Mouse (Mus musculus): Measurements from ENCODE around the gene Zbtb43. TPM values are rescaled to one million over a fixed set of nuclear protein-coding genes. Genes with fewer than 3 reads are reported as not detected.
A peak's percentile ranks its signal among the peaks of the same experiment; 100 is the strongest.

The Zbtb43 gene
- polyA plus RNA-seq, 1 experiment from 2014 or later: 12.5 TPM

- peaks cover 4% of the 10 kb centered on the region; the same call in 1 of the 2 replicates for H3K36me3 ChIP-seq
- no peaks in the 10 kb centered on the region for H3K9me3 ChIP-seq
- 35% methylated on average over 7 of the region's 7 CpGs for WGBS
- peaks cover 12% of the 10 kb centered on the region; the same call in 1 of the 2 replicates for H3K4me1 ChIP-seq
- H3K27ac ChIP-seq: no peak overlapping the region
- no peaks in the 10 kb centered on the region for H3K27me3 ChIP-seq (ENCODE audit: insufficient read depth, poor library complexity, severe bottlenecking)
- peak; percentile 81 for DNase-seq (ENCODE audit: low spot score)
- no peak overlapping the region for H3K4me3 ChIP-seq
These were observed 66.1 kb downstream of the Zbtb43 start for GRCm38 (mm10) chr2:33402236-33402635.

GRCm38 (mm10) chr2:33401217-33401616 lies 67.1 kb downstream of the Zbtb43 start:
- Histone ChIP-seq H3K36me3 (0 out of 2 replicates have a peak, but pooled peaks cover under 1% of the 10 kb centered on the region), H3K9me3 (no peaks in the 10 kb centered on the region), H3K27me3 (ENCODE audit: insufficient read depth, poor library complexity, severe bottlenecking) (no peaks in the 10 kb centered on the region), H3K4me1 (peaks cover 10% of the 10 kb centered on the region; the same call in 1 of the 2 replicates), H3K4me3 (no peak overlapping the region), H3K27ac (no peak overlapping the region)
- 28% methylated on average over 3 of the region's 3 CpGs for WGBS
- DNase-seq (ENCODE audit: low spot score): peak; percentile 42

- 46% methylated on average over 5 of the region's 5 CpGs for WGBS
- peak; percentile 61 for DNase-seq (ENCODE audit: low spot score)
- Histone ChIP-seq H3K9me3 (no peaks in the 10 kb centered on the region), H3K27me3 (ENCODE audit: insufficient read depth, poor library complexity, severe bottlenecking) (no peaks in the 10 kb centered on the region), H3K27ac (no peak overlapping the region), H3K36me3 (no peaks in the 10 kb centered on the region), H3K4me1 (peaks cover 10% of the 10 kb centered on the region; the same call in 1 of the 2 replicates), H3K4me3 (no peak overlapping the region)
These were observed 67.8 kb downstream of the Zbtb43 start for GRCm38 (mm10) chr2:33400541-33400940.

Other genes starting within 250 kb of the Zbtb43 start
- 3.8 and 6.4 TPM in 2 replicates for gene Ralgps1, start 97.1 kb downstream of the Zbtb43 start, polyA plus RNA-seq (2016; fragmentation: Nextera tagmentation; extraction: Ambion mirVana)
- gene Zbtb34, start 37.2 kb downstream of the Zbtb43 start, polyA plus RNA-seq (2016; fragmentation: Nextera tagmentation; extraction: Ambion mirVana): 5.0 and 5.6 TPM in 2 replicates
- gene Lmx1b, start 172.0 kb upstream of the Zbtb43 start, polyA plus RNA-seq (2016; fragmentation: Nextera tagmentation; extraction: Ambion mirVana): 0.11 and 0.83 TPM in 2 replicates